Mouse (Mus musculus) spleen, adult 2 months (tissue): ENCODE measurements around the gene Cuta.

Experiments used
- CTCF ChIP-seq: fragments of 200-500 bp; IDR thresholded peaks from 2 replicates; pipeline ENCODE4 v1.5.1; 2011; ENCODE audit warnings: mild to moderate bottlenecking, inconsistent platforms; ENCODE audit not compliant: insufficient read depth, insufficient read length, insufficient replicate concordance; ENCODE audit errors: extremely low read depth
- POLR2A ChIP-seq: fragments of 200-500 bp; IDR thresholded peaks from 2 replicates; pipeline ENCODE4 v1.6.1; 2011; ENCODE audit warnings: low read depth, low read length, inconsistent platforms

- TF ChIP-seq CTCF: peak; percentile 99
- TF ChIP-seq POLR2A: no peak
These were observed 53.2 kb downstream of the Cuta start for GRCm38 (mm10) chr17:26886047-26886749.
